Mouse (Mus musculus) forebrain, embryonic 12.5 days (tissue): ENCODE measurements at regions not wholly inside any gene's neighbourhood (a gene's known extent, or its start where the extent isn't known, plus 50 kb on each side); places are given as distances from the start of the nearest gene placed in this dataset.

Experiments
- ATAC-seq: fragments of 200-750 bp; cut with Nextera tagmentation; 2 replicates; pipeline ENCODE4 v1.8.0; 2017; ENCODE audit warnings: moderate TSS enrichment; ENCODE audit not compliant: low FRiP score
- H3K27ac ChIP-seq: fragments of 300-500 bp; sonication (generic); 2 replicates; pipeline ENCODE4 v1.5.1; 2016; ENCODE audit warnings: mild to moderate bottlenecking
- H3K27me3 ChIP-seq: fragments of 300-500 bp; sonication (generic); 2 replicates; pipeline ENCODE4 v1.6.1; 2016; ENCODE audit warnings: mild to moderate bottlenecking
- H3K36me3 ChIP-seq: fragments of 300-500 bp; sonication (generic); replicated peaks from 2 replicates; pipeline ENCODE4 v1.6.1; 2016; ENCODE audit warnings: mild to moderate bottlenecking
- H3K4me1 ChIP-seq: fragments of 300-500 bp; sonication (generic); 2 replicates; pipeline ENCODE4 v1.6.1; 2016
- H3K4me2 ChIP-seq: fragments of 300-500 bp; sonication (generic); 2 replicates; pipeline ENCODE4 v1.6.1; 2016; ENCODE audit warnings: mild to moderate bottlenecking, moderate library complexity
- H3K4me3 ChIP-seq: fragments of 300-500 bp; sonication (generic); replicated peaks from 2 replicates; pipeline ENCODE4 v1.5.1; 2016; ENCODE audit warnings: mild to moderate bottlenecking
- H3K9ac ChIP-seq: fragments of 300-500 bp; sonication (generic); 2 replicates; pipeline ENCODE4 v1.6.1; 2016; ENCODE audit warnings: mild to moderate bottlenecking
- H3K9me3 ChIP-seq: fragments of 300-500 bp; sonication (generic); 2 replicates; pipeline ENCODE4 v1.6.1; 2016
- WGBS: fragments of 180-500 bp; shearing (Covaris S2); methylation state at CpG from one replicate; pipeline ENCODE4 v1.1.7; 2016; 5-methylcytosine and 5-hydroxymethylcytosine counted together

DNA sequence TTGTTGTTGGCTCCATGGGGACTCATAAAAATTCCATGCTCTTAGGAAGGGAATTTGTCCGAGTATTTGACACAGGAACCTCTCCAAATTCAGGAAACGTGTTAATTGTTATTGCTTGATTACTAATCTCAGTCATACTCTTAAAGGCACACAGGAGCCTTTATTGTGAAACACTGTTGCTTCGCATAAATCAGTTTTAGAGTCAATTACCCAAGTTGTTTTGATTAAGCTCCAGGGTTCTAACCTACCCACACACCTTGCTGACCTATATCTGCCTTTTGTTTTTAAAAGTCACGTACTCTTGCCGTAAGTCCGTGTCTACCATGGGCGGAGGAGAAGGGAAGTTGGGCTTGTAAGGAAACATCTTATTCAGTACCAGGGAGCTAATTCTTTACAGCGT is 89.6 kb upstream of the Cxadr start:
- no peak for ATAC-seq
- H3K27me3 ChIP-seq, result no peaks in the 10 kb centered on the region
- 84% methylated on average over 8 of the region's 8 CpGs for WGBS

DNA sequence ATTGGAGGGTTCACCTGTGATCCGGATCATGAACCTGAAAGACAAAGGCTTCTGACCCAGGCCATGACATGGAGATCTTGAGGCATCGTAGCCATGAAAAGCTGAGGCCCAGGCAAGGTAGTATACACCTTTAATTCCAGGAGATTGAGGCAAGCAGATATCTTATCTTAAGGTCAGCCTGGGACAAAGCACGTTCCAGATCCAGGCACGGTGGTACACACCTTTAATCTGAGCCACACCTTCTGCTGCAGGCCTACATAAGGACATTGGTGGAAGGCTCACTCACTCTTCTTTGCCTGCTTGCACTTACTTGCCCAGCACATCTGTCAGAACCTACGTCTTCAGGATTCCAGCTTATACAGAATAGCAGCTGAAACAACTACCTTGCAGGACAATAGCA is 93.0 kb upstream of the Cxadr start:
- WGBS, result 91% methylated on average over 5 of the region's 5 CpGs
- Histone ChIP-seq H3K27ac (no peak overlapping the region), H3K9ac (no peak overlapping the region), H3K9me3 (no peaks in the 10 kb centered on the region), H3K4me1 (no peaks in the 10 kb centered on the region), H3K4me3 (no peak overlapping the region), H3K4me2 (no peak overlapping the region), H3K27me3 (no peaks in the 10 kb centered on the region), H3K36me3 (no peaks in the 10 kb centered on the region)
- ATAC-seq, result no peak

More for the DNA sequence above, 89.6 kb upstream of the Cxadr start:
- Histone ChIP-seq H3K4me3 (no peak overlapping the region), H3K27ac (no peak overlapping the region), H3K4me2 (no peak overlapping the region), H3K9me3 (no peaks in the 10 kb centered on the region), H3K36me3 (no peaks in the 10 kb centered on the region), H3K9ac (no peak overlapping the region), H3K4me1 (no peaks in the 10 kb centered on the region)

DNA sequence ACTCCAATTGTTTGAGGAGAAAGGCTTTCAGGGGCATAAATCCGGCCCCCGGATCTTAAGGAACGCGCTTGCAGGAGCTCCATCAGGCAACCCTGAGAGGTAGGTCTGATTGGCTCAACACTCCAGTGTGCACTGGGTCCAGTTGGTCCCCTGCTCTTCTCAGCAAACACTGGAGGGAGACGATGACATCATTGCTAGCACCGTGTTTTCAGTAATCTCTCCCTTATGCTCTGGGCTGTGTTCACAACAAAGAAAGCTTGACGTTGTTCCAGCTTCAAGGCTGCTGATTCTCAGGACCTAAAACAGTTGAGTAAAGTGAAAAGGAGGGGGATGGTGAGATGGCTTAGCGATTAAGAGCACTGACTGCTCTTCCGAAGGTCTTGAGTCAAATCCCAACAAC is 97.0 kb upstream of the Cxadr start:
- no peaks in the 10 kb centered on the region for H3K4me1 ChIP-seq
- peak; percentile 60; the same call in 1 of the 2 replicates for ATAC-seq
- no peak overlapping the region for H3K4me2 ChIP-seq
- H3K9ac ChIP-seq, result no peak overlapping the region
- no peak overlapping the region for H3K27ac ChIP-seq
- no peaks in the 10 kb centered on the region for H3K36me3 ChIP-seq
- WGBS, result 55% methylated on average over 9 of the region's 9 CpGs
- H3K4me3 ChIP-seq, result no peak overlapping the region
- H3K27me3 ChIP-seq, result no peaks in the 10 kb centered on the region
- H3K9me3 ChIP-seq, result no peaks in the 10 kb centered on the region

DNA sequence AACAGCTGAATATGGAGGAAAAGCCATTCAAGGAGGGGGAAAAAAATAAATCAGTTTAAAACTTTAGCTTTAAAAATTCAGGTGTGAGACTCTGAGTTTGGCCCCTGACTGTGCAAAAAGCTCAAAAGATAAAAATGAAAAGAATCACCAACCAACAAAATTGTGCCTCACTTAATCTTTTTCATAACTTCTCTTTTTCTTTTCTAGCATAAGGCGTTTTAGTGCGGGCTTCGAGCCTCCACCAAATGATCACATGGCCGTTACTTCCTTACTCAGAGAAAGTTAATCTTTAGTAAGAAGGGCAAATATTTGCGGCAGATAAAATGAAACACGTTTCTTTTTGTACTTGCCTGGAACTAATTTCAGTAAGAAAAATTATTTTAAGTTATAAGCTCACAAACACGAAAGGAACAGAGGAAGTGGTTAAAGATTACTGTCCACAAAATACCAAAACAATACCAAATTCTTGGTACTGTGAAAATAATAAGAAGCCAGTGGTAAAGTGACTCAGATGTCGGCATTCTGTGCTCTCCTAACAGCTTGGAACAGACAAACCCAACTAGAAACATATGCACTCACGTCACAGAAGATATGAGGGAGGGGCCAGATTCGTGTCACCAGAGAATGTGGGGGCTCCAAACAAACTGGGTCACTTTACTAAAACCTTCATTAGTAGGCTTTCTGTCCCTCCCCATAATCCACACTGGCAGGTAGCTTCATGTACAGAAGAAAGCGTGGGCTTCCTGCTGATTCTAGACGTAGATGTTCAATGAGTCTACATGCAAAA is 101.1 kb upstream of the Cxadr start:
- H3K9me3 ChIP-seq, result no peaks in the 10 kb centered on the region
- no peaks in the 10 kb centered on the region for H3K27me3 ChIP-seq
- H3K27ac ChIP-seq, result no peak overlapping the region
- no peak for ATAC-seq
- H3K9ac ChIP-seq, result no peak overlapping the region
- H3K36me3 ChIP-seq, result no peaks in the 10 kb centered on the region
- no peak overlapping the region for H3K4me3 ChIP-seq
- no peak overlapping the region for H3K4me2 ChIP-seq
- 84% methylated on average over 12 of the region's 12 CpGs for WGBS
- no peaks in the 10 kb centered on the region for H3K4me1 ChIP-seq

DNA sequence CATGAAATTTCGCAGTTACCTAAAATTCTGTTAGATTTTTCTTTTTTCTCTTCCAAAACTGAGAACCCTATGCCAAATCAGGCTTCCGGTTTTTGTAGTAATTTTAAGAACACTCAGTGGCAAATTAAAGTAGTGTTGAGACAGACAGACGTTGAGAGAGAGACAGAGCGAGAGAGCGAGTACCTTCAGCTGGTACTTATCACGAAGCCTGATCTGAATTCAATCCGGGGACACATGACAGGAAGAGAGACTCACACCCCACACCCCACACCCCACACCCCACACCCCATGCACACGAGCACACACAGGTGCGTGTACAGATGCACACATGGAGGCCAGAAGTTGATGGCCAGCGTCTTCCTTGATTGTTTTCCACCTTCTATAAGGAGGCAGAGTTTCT is 102.0 kb upstream of the Cxadr start:
- 85% methylated on average over 10 of the region's 10 CpGs for WGBS
- no peak for ATAC-seq
- Histone ChIP-seq H3K4me2 (no peak overlapping the region), H3K9me3 (no peaks in the 10 kb centered on the region), H3K4me1 (no peaks in the 10 kb centered on the region), H3K4me3 (no peak overlapping the region), H3K27me3 (no peaks in the 10 kb centered on the region), H3K36me3 (no peaks in the 10 kb centered on the region), H3K27ac (no peak overlapping the region), H3K9ac (no peak overlapping the region)

DNA sequence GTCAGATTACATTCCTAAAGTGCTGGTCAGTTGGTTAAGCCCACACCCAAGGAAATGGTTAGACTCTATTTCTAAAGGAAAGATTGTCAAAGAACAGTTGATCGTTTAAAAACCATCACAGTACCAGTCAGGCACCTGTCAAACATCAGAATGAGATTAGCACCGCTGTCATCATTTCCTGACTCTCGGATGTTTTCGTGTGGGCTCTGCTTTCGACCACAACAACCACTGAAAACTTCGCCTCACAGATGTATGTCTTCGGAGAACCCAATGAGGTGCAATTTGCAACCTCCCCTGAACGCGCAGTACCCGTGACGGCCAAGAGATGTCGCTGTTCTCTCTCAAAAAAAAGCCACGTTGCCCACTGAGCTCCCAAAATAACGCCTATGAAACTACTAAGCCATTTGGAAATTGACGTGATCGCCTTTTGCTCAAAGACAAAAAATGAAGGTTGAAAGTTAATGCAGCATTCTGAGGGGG is 102.6 kb upstream of the Cxadr start:
- WGBS, result 9% methylated on average over 16 of the region's 16 CpGs
- no peaks in the 10 kb centered on the region for H3K9me3 ChIP-seq
- H3K4me2 ChIP-seq, result no peak overlapping the region; the same call in 1 of the 2 replicates
- ATAC-seq, result no peak
- no peaks in the 10 kb centered on the region for H3K27me3 ChIP-seq
- no peaks in the 10 kb centered on the region for H3K4me1 ChIP-seq
- no peak overlapping the region for H3K4me3 ChIP-seq
- H3K36me3 ChIP-seq, result no peaks in the 10 kb centered on the region
- no peak overlapping the region for H3K27ac ChIP-seq
- H3K9ac ChIP-seq, result no peak overlapping the region

DNA sequence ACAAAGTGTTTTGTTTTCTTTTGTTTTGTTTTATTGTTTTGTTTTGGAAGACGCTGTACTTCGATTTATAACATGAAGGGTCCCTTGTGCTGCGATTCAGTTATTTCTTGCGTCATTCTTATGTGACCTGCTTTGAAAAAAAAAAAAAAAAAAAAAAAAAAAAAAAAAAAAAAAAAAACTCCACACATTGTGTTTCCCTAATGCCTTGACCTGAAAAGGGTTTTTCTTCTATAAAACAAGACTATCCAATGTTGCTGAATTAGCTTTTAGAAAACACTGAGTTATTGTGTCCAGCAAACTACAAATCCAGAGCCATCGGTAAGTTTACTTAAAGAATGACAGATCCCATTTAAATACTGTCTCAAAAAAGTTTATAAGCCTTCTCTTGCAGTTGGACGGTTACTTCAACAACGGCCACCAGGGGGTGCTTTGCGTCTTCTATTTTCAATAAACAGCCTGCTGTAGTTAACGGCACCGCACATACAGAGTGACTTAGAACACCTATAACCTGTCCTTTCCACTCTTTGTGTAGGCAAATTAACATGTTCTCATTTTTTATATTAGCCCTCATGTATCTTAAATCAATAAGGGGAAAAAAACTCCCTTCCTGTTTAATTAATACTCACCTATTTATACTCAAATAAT is 103.9 kb upstream of the Cxadr start:
- no peak overlapping the region for H3K27ac ChIP-seq

DNA sequence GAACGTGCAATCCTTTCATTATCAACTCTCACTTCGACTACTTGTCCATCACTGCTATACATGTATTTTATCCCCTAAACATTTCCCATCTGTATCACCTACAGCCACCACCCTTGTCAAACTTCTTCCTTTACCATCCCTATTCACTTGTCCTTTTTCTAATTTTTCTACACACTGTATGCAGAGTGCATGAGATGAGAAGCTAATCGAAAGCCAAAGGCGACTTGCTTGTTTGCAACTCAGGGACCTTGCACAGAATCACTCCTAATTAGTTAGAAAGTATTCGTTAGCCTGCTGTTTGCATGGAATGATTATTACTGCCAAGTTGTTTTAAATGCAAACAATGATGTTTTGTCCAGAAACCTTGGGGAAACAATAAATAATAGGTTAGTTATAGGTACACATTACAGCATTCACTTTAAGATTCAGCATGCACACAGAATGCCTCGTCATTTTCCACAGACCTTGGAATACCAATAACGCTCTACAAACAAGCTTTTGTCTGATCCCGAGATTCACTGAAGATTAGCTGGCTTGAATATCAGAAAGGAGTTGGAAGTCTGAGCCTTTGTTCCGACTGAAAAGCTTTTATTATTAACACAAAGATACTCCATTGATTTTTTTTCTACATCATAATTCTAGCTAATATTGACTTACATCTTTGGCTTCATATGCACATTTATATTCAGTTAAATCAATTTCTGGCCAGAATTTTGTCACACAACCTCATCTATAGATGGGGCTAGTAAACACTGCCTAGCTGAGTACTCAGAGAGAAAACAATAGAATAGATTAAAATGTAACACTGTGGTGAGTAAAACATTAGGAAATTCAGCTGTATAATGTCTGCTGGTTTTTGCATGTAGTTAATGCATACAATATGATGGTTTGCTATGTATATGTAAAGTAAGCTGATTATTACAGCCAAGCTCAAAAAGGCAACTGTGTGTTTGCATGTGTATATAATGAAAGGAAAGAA is 130.4 kb upstream of the Cxadr start:
- no peaks in the 10 kb centered on the region for H3K36me3 ChIP-seq
- H3K9ac ChIP-seq, result no peak overlapping the region
- H3K4me2 ChIP-seq, result peak overlapping the region; percentile 8; the same call in 1 of the 2 replicates
- no peak for ATAC-seq
- WGBS, result 35% methylated on average over 9 of the region's 9 CpGs
- no peak overlapping the region for H3K27ac ChIP-seq
- no peaks in the 10 kb centered on the region for H3K9me3 ChIP-seq
- no peak overlapping the region for H3K4me3 ChIP-seq
- peaks cover 6% of the 10 kb centered on the region for H3K4me1 ChIP-seq
- no peaks in the 10 kb centered on the region for H3K27me3 ChIP-seq

More for the DNA sequence above, 103.9 kb upstream of the Cxadr start:
- H3K27me3 ChIP-seq, result no peaks in the 10 kb centered on the region
- no peak overlapping the region for H3K9ac ChIP-seq
- H3K4me2 ChIP-seq, result no peak overlapping the region
- no peaks in the 10 kb centered on the region for H3K36me3 ChIP-seq
- 13% methylated on average over 10 of the region's 10 CpGs for WGBS
- peak; percentile 45; the same call in 1 of the 2 replicates for ATAC-seq
- H3K9me3 ChIP-seq, result no peaks in the 10 kb centered on the region
- H3K4me3 ChIP-seq, result no peak overlapping the region
- H3K4me1 ChIP-seq, result no peaks in the 10 kb centered on the region

DNA sequence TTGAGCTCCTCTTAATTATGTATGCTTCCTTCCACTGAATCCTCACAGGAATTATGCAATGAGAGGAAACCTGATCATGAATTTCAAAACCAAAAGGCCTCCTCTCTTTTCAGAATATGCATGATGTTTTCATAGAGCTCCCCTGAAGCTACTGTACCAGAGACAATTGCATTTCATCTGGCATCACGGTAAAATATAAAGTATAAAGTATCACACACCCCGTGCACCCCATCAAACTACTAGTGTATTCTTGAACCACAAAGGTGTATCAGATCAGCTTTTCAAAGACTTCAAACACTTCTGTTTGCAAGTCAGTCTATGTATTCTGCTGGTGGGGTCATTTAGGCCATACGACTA is 144.4 kb upstream of the Cxadr start:
- H3K9me3 ChIP-seq, result no peaks in the 10 kb centered on the region
- no peak overlapping the region for H3K27ac ChIP-seq

DNA sequence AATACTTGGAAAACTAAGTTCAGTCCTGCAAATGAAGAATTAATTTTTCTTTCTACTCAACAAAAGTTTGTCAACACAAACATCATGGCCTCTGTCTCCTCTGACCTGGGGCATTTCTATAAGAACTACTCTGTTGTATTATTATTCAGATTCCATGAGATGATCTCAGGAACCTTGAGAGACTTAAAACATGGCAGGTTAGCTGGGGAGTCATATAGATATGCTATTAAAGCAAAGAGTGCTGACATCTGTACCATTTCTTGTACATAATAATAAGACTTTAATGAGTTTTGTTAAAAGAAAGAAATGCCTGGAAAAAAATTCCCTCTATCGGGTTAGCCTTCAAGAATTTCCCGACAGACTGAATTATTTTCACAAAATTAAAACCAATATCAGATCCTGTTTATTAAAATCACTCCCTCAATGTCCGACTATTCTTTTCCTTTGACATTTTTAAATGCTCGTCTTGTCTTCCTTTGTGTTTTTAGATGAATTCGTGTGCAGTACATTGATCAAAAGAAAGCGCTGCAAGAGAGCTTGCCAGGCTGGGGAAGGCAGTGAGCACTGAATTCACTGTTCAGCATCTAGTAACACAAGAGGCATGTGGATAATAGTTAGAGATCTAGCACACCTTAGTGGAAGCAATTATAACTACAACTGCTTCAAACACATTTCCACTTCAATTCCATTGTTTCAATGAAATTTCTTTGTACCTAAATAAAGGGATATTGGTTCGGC is 145.0 kb upstream of the Cxadr start:
- Histone ChIP-seq H3K4me3 (no peak overlapping the region), H3K9me3 (no peaks in the 10 kb centered on the region), H3K4me1 (peaks cover 9% of the 10 kb centered on the region), H3K27ac (no peak overlapping the region), H3K9ac (no peak overlapping the region), H3K36me3 (no peaks in the 10 kb centered on the region), H3K4me2 (peak overlapping the region; percentile 22; the same call in 1 of the 2 replicates), H3K27me3 (no peaks in the 10 kb centered on the region)
- peak; percentile 94 for ATAC-seq
- 27% methylated on average over 7 of the region's 7 CpGs for WGBS

More for the DNA sequence above, 144.4 kb upstream of the Cxadr start:
- 55% methylated on average over 3 of the region's 3 CpGs for WGBS
- ATAC-seq, result peak; percentile 44; the same call in 1 of the 2 replicates
- no peak overlapping the region for H3K4me3 ChIP-seq
- H3K27me3 ChIP-seq, result no peaks in the 10 kb centered on the region
- no peak overlapping the region for H3K4me2 ChIP-seq
- no peaks in the 10 kb centered on the region for H3K36me3 ChIP-seq
- H3K4me1 ChIP-seq, result peaks cover 9% of the 10 kb centered on the region
- no peak overlapping the region for H3K9ac ChIP-seq

DNA sequence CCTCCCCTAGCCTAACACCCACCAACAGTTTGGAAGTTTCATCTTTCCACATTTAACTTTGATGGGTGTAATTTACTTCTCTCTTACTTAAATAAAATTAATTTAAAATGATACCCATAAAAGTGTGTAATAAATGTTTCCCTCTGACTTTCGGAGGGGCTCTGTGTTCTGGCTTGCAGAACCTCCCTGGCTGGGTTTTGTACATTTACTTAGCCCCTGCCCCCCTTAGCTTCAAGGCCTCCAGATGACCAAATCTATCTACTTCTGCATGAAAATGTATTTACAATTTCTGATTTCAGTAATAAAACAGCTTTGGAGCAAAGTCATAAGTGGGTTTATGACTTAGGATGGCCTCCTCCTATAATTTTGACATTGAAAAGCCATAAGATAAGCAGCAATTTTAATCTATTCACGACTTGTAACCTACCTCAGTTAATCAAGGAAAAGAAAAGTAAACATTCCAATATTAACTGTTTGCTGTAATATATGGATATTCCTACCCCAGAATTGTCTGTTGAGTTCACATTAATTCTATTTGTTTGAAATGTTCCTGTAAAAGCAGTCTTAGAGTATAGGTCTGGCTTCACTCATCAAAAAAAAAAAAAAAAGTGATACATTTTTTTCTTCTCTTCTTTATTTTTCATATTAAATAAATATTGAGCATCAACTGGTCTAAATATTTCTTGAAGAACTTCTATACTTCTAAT is 147.2 kb upstream of the Cxadr start:
- H3K4me1 ChIP-seq, result peaks cover 9% of the 10 kb centered on the region
- H3K36me3 ChIP-seq, result no peaks in the 10 kb centered on the region
- no peaks in the 10 kb centered on the region for H3K27me3 ChIP-seq
- WGBS, result 78% methylated on average over 2 of the region's 2 CpGs
- H3K9me3 ChIP-seq, result no peaks in the 10 kb centered on the region
- no peak overlapping the region for H3K27ac ChIP-seq
- ATAC-seq, result no peak
- H3K4me2 ChIP-seq, result no peak overlapping the region
- H3K9ac ChIP-seq, result no peak overlapping the region
- no peak overlapping the region for H3K4me3 ChIP-seq
